Mouse (Mus musculus) bone marrow, adult 2 months (tissue): ENCODE data around the gene Hist1h3b.

ENCODE experiments used
- CTCF ChIP-seq: fragments of 200-500 bp; IDR thresholded peaks from 2 replicates; pipeline ENCODE4 v1.5.1; 2011; ENCODE audit warnings: low read length, control low read depth; ENCODE audit not compliant: control insufficient read depth, insufficient read depth
- POLR2A ChIP-seq: fragments of 200-500 bp; IDR thresholded peaks from 2 replicates; pipeline ENCODE4 v1.6.1; 2011; ENCODE audit warnings: low read depth, mild to moderate bottlenecking, control low read depth, low read length, borderline replicate concordance; ENCODE audit not compliant: control insufficient read depth

GRCm38 (mm10) chr13:23765172-23765513 lies 13.1 kb downstream of the Hist1h3b start:
- TF ChIP-seq CTCF (no peak), POLR2A (no peak)
